Mouse (Mus musculus) megakaryocyte, embryonic 14.5 days (primary cell): ENCODE data around the gene Kmt2e.

ENCODE experiments used
- FLI1 ChIP-seq: IDR thresholded peaks from 2 replicates; pipeline ENCODE4 v1.6.1; 2012; ENCODE audit warnings: low read length, inconsistent platforms, mixed read lengths
- GATA1 ChIP-seq: IDR thresholded peaks from 3 replicates; pipeline ENCODE4 v1.6.1; 2012; ENCODE audit warnings: mixed read lengths, low read length, inconsistent platforms, borderline replicate concordance

GRCm38 (mm10) chr5:23418147-23418781 lies 16.0 kb upstream of the Kmt2e start:
- TF ChIP-seq GATA1, result no peak
- TF ChIP-seq FLI1, result no peak
